Mouse (Mus musculus): Measurements from ENCODE around the gene Tcn2.
"Not testable (repeated sequence)": the region's sequence is repeated elsewhere in the genome, so short reads cannot be mapped to it uniquely, and the experiment has no call there.

Gene Tcn2

DNA sequence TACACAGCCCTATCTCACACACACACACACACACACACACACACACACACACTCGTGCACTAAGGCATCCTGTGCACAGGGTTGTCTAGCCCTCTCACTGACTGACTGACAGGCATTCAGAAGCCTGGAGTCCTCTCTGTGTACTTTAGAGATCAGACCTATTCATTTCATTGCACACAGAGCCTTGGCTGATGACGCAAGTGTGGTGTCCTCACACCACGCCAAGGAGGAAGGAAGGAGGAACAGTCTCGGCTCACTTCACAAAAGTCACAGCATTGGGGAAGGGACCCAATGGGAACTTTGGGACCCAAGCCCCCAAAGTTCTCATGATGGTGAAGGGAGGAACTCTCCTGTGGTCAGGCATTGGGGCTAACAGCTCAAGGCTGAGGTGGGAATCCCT is 1.9 kb downstream of the Tcn2 start:
- DNase-seq (ENCODE audit: low spot score), result no peak

- no peak for DNase-seq (ENCODE audit: low spot score)
These were observed 6.0 kb downstream of the Tcn2 start for GRCm38 (mm10) chr11:3925916-3926315.

- no peak for DNase-seq (ENCODE audit: low spot score)
These were observed 9.2 kb downstream of the Tcn2 start for GRCm38 (mm10) chr11:3922731-3923130.

DNA sequence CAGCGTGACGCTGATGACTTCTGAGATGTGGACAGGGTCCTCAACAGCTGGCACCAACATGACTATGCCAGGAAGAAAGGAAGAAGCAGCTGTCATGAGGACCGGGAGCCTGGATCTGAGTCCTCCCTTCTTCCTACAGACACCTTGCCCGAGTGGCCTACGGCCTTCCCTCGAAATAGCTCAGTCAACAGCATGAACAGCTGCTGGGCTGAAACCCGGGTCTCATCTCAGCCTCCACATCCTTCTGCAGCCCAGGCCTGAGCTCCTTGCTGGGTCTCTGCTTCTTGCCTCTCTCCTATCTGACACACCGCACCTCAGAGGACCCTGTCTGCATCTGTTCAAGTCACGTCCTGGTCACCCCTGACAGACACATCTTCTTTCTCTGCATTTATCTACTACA is 9.8 kb downstream of the Tcn2 start:
- DNase-seq (ENCODE audit: low spot score), result no peak

- peak; percentile 17 for DNase-seq (ENCODE audit: low spot score)
These were observed 10.6 kb downstream of the Tcn2 start for GRCm38 (mm10) chr11:3921281-3921850.

GRCm38 (mm10) chr11:3920476-3920875 is 11.5 kb downstream of the Tcn2 start:
- DNase-seq (ENCODE audit: low spot score), result no peak

DNA sequence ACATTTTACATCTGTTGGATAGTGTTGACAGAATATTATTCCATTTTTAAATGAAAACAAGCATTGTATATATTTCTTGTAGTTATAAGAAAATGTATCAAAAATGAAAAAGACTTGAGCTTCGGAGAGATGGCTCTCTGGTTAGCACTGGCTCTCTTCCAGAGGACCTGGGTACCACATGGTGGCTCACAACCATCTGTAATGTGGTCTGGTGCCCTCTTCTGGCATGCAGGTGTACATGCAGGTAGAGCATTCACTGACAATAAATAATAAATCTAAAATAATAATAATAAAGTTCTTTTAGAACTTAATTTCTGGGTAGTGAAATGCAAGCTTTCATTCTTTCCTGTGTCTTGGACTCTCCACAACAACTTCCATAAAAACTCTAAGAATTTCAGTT is 13.2 kb downstream of the Tcn2 start:
- DNase-seq (ENCODE audit: low spot score), result no peak

DNA sequence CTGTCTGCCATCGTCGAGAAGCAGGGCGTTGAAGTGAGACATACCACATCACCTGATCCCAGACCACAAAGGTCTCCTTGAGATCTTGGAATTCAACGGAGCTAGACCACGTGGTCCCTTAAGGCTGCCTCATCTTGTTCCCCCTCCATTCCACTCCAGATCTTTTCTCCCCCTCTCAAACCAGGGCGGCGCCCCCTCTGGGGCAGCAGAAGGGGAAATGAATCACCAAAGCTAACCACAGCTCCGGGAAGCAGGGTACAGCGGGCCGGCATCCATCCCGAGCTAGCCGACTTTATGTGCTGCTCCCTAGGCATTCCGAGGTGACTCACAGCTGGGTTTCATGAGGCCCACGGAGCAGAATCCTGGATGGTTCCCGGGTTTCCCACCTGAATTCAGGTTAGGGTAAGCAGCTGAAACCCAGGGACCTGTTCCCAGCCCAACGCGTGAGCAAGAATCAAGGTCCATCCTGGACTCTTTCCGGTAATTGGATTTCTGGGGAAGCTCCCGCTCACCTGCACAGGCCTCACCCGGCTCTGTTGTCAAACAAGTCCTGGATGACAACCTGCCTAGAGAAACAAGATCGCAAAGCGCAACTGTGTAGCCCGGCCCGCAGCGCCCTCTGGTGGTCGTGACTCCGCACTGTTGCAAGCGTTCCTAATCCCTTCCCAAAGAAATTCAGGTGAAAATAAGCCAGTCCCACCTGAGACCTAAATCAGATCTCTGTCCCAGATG is 17.7 kb downstream of the Tcn2 start, which contains the start of gene Slc35e4:
TSS of gene Slc35e4 (minus strand) at position 556 of the 732 bp plus-strand sequence.
- peak; percentile 57 for DNase-seq (ENCODE audit: low spot score)

DNA sequence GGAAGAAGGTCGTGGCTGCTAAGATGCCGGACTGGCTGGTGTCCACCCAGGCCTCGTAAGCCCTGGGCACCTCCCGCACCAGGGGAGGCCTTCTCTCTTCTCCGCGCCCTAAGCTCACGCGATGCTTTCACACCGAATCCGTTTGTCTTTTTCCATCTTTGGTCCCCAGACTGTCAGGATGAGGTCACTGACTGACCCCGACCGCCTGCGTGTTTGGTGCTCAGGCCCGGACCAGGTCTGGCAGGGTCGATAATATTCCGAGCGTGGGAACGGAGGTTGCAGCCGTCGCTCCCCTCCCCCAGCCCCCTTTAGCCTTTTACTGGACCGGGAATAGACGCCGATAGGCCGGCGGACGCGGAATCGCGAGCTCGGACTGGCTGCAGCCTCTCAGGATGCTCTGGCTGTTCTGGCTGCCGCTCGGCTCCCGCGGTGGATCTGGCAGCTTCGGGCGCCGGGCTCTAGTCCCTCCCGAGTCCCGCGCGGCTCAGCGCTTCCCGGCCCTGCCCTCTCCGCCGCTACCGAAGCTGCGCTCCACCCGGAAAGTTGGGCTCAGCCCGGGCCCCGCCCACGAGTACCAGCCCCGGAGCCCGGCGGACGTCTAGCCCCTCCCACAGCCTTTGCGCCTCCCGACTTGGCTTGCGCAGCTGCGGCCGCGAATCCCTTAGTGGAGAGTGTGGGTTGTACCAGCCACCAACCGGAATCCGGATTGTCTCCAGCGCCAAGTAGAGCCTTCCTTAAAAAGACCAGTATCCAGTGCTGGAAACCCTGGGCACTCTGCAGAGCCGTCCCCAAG is 18.4 kb downstream of the Tcn2 start:
- DNase-seq (ENCODE audit: low spot score), result peak; percentile 64

DNA sequence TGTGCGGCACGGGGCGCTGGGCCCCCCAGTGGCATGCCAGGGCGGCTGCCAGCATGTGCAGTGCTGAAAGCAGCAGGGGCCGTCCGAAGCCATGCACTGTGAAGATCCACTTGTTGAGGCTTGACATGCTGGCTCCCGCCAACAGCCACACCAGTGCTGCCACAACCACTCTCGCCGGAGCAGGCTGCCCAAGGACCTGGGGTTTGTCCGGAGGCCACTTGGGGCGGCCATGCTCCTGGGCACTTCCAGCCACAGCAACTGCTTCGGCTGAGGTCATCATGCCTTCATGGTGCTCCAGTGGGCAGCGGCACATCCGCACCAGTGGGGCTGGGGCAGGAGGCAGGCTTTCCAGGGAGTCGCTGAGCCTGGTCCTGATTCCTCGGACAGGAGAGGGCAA is 19.1 kb downstream of the Tcn2 start:
- no peak for DNase-seq (ENCODE audit: low spot score)

- DNase-seq (ENCODE audit: low spot score), result no peak
These were observed 19.7 kb downstream of the Tcn2 start for GRCm38 (mm10) chr11:3912100-3912874.

GRCm38 (mm10) chr11:3911440-3911839 is 20.5 kb downstream of the Tcn2 start:
- not testable (repeated sequence) for DNase-seq (ENCODE audit: low spot score)

DNA sequence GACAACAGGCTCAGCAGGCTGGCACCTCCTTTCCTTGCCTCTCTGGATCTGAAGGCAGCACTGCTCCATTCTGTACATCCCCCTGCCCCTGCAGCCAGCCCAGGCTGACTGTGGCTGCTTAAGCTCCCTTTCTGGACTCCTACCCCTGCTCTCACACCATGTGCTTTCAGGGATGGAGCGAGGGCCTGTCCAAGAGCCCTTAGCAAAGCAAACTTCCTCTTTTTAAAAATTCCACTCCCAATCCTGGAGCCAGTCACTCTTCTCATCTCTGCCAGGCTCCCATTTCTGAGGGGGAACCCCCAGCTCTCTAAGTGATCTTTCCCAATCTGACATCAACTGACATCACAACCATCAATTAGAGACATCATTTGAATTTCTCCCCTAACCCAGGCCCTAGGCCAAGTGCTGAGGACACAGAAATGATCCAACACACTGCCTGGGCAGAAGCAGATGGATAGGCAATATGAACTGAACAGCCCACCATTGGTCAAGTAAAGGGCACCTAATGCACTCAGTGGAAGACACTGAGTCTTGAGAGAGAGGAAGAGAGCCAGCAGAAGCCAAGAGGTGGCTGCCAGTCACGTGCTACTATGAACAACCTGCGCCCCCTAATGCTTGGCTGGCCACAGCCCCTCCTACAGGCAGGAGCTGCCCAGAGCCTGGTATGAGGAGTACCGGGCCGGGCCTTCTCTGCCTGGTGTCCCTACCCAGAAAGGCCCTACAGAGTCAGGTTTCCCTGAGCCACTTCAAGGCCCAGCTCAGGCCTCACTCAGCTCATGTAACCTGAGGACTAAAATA is 21.2 kb downstream of the Tcn2 start:
- DNase-seq (ENCODE audit: low spot score), result no peak

DNA sequence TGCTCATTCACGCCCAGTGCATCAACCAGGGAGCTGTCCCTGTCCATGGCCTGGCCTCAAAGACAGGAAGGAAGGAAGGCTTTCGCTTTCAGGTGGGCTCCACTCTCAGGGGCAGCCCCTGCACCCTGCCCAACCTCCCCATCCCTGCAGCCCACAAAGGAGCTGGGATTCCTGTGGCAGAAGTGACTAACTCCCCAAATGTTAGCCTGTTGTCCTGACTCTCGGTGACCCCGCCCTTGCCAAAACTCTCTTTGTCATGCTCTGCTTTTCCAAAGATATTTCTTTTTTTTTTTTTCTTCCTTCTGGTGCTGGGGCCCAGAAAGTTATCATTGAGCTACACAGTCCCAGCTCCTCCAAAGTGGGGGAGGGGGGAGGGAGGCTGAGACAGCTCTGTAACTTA is 22.7 kb downstream of the Tcn2 start:
- no peak for DNase-seq (ENCODE audit: low spot score)

- DNase-seq (ENCODE audit: low spot score), result no peak
These were observed 26.5 kb downstream of the Tcn2 start for GRCm38 (mm10) chr11:3905446-3905845.

- no peak for DNase-seq (ENCODE audit: low spot score)
These were observed 27.3 kb downstream of the Tcn2 start for GRCm38 (mm10) chr11:3904673-3905072.

GRCm38 (mm10) chr11:3903046-3903445 is 28.9 kb downstream of the Tcn2 start:
- no peak for DNase-seq (ENCODE audit: low spot score)

GRCm38 (mm10) chr11:3902516-3902915 is 29.4 kb downstream of the Tcn2 start:
- no peak for DNase-seq (ENCODE audit: low spot score)

DNA sequence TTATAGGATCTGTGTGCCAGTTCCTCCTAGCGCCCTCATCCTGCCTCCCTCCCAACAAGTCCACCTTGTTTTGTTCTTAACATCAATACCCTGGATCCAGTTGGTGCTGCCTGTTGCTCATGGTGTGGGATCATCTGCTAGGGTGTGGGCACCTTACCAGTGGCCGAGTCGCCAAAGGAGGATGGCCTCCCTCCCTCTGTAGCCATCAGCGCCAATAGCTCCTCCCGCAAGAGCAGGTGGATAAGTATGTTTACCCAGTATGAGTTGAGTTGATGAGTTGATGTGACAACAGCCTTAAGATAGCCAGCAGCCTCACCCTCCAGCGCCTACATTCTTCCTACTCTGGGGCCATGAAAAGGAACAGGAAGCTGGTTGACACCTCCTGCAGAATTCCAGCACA is 31.7 kb downstream of the Tcn2 start:
- no peak for DNase-seq (ENCODE audit: low spot score)

GRCm38 (mm10) chr11:3895933-3896332 is 36.0 kb downstream of the Tcn2 start:
- no peak for DNase-seq (ENCODE audit: low spot score)

GRCm38 (mm10) chr11:3895458-3895857 is 36.5 kb downstream of the Tcn2 start:
- no peak for DNase-seq (ENCODE audit: low spot score)

All from spleen, adult 12 weeks (tissue).